Mouse (Mus musculus) bone marrow, adult 2 months (tissue): Measurements from ENCODE around the gene Fam114a1.

Experiments
- CTCF ChIP-seq: fragments of 200-500 bp; IDR thresholded peaks from 2 replicates; pipeline ENCODE4 v1.5.1; 2011; ENCODE audit warnings: low read length, control low read depth; ENCODE audit not compliant: control insufficient read depth, insufficient read depth
- POLR2A ChIP-seq: fragments of 200-500 bp; IDR thresholded peaks from 2 replicates; pipeline ENCODE4 v1.6.1; 2011; ENCODE audit warnings: low read depth, mild to moderate bottlenecking, control low read depth, low read length, borderline replicate concordance; ENCODE audit not compliant: control insufficient read depth

- no peak for TF ChIP-seq POLR2A
- no peak for TF ChIP-seq CTCF
Observed at GRCm38 (mm10) chr5:65011901-65012573, 42.2 kb downstream of the Fam114a1 start.
